Mouse (Mus musculus) cerebellum, adult 9-10 months (tissue): Measurements from ENCODE around the gene Gng2.
A peak's percentile ranks its signal among the peaks of the same experiment; 100 is the strongest.

Experiments used
- DNase-seq: peaks from one replicate; pipeline ENCODE4 v3.0.0; 2022

Gng2 gene

DNA sequence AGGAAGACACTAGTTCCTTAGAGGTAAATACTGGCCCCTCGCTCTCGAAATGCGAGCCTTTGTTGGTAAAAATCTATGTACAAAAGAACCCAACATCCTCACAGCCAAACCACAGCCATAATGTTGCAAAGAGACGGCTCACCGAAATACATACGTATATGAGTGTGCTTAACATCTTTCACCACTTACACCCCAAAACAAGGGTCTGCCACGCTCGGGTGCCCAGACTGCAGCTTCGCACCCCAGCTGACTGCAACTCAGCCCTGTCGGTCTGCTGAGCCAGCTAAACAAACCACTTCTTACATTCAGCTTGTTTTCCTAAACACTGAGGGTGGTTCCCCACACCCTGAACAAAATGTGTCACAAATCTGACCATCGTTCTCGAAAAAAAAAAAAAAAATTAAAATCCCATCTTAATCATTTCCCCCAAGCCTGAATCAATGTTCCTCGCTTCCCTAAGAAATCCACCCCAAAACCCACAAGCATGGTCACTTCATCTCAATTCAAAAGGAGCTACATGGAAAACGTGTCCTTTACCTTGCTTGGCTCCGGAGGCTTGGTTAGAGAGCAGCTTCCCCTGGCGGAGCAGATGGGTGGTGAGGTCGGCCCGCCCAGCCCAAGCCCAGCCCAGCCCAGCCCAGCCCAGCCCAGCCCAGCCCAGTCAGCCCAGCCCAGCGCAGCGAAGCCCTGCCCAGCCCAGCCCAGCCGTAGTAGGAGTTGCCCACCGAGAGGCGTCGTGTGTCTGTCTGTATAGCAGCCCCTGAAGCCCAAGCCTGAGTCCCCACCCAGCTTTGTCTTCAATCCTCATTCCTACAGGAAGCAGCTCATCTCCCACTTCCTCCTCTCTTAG is 781 bp downstream of the Gng2 start:
- DNase-seq, result no peak

DNA sequence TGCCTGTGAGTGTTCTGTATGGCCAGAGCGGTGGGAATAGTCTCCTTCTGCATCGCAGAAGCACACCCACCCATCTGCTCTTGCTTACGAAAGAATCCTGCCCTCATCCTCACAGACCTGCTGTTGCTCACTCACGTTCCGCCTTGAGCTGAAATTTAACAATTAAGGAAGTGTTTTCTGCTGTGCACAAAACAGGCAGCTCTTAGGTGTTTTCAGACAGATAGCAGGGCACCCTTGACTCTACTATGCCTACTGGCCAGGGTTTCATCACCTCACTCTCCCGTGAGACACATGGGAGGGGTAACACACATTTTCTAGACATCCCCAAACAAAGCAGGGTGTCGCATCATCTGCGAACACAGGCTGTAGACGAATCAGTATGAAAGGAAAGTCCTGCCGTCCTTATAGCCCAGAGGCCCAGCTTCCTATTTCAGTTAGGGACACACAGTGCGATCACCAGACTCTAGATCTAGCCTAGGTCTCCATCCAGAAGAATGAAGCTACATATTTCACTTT is 2.4 kb downstream of the Gng2 start:
- DNase-seq, result peak; percentile 49

DNA sequence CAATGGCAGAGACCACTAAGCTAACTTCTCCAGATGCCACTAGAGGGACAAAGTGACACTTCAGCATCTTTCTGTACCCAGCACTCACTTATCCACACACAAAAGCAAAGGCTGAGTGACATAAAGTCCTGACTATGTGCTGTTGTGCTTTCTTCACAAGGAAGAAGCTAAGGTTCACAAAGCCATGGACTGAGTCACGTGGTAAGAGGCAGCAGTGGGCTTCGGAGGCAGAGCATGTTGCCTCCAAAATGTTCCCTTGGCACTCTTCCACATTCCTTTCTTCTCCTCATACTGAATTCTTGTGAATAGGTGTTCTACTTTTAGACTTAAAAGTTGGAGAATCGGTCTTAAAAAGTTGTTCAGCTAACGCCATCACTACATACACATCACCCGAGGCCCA is 3.0 kb downstream of the Gng2 start:
- DNase-seq, result peak; percentile 54

DNA sequence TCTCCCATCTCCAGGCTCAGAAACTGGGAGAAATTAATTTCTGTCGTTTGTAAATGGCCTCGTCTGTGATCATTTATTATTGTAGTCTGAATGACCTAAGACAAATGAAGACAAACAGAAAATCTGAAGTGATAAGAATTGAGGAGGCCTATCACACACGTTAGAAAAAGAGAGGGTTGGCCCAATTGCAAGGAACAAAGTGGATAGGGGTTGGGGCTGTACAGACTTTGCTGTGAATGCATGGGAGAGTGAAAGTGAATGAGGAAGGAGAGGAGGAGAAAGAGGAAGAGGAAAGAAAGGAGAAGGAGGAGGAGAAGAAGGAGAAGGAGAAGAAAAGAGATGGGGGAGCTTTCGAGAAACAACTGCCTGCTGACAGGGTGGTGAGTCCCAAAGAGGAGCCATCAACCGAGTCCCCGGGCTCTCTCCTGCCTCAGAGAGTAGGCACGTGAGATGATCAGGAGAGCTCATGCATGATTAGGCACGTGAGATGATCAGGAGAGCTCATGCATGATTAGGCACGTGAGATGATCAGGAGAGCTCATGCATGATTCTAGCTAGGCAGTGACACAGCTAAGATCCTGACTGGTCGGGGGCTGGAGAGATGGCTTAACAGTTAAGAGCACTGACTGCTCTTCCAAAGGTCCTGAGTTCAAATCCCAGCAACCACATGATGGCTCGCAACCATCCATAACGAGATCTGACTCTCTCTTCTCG is 5.0 kb downstream of the Gng2 start:
- DNase-seq, result no peak

DNA sequence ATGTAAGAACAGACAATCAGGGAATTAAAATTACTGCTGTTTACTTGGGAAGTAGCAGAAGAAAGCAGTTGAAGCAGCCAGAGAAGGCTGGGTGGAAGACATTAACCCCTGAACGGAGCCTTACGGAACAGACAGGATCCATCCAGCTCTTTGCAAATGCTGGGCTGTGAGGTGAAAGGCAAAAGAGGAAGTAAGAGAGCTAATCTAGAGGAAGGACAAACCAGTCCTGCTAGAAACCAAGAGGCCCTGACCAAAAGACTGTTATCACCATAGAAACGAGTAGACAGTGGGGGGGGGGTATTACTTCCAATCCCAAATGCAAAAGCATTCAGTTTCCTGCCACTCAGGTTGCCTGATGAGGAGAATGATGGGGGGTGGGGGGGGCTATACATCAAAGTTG is 6.6 kb downstream of the Gng2 start:
- DNase-seq, result no peak

DNA sequence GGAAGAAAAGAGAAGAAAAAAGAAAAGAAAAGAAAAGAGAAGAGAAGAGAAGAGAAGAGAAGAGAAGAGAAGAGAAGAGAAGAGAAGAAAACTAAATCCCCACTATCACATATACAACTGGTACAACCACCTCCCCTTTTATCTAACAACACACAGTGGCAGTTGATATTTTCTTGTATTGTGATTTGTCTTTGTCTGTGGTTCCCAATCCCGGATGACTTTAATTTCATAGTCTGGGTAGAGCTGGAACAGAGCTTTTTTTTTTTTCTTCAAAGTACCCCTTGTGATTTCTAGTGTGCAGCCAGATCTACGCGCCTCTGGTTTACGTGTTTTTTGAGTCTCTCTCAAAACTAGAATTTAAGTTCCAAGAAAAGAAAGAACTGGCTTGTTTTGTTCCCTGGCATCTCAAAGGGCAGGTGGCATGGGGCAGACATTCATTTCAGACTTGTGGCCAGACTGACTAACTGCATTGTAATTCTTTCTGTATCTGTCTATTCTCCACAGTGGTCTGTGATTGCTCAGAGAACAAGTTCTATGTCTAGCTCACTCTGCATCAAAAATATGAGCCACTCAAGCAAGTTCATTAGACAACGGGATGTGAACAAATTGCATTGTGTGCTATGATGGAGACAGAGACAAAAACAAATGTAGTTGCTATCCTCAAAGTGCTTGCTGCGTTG is 7.2 kb downstream of the Gng2 start:
- DNase-seq, result no peak

DNA sequence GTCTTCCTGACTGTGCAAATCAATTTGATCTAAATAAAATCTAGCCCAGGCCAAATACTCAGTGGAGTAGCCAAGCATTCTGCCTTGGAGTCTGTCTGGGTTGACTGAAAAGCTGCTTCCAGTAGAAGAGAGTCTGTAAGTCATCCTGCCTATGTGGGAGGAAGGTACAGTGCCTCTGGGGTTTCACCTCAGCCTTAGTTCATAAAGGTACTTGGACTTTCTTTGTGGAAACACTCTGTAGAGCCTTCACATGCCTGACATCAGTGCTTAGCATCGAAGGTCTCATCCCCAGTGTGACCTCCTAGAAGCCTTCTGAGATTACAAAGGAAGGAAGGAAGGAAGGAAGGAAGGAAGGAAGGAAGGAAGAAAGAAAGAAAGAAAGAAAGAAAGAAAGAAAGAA is 7.9 kb downstream of the Gng2 start:
- DNase-seq, result no peak

DNA sequence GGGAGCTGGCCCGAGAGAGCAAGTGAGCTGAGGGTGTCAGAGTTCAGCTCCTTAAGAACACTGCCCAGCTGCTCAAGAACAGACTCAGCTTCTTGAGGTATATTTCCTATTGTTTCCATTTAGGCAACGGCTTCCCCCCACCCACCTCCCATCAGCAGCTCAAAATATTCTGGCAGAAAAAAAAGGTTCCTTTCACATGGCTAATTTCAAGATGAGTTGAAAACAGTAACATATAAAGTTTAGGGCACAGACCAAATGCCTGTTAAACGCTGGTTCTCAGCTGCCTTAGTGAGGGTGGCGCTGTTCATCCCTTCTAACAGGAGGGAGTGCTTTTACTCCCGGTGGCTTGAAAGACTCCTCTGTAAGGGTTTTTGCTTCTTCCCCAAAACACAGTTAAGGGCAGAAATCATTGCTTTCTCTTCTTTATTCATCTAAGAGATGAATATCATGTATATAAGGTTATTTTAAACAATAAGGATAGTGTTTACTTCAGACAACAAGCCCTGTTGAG is 8.4 kb downstream of the Gng2 start:
- no peak for DNase-seq

DNA sequence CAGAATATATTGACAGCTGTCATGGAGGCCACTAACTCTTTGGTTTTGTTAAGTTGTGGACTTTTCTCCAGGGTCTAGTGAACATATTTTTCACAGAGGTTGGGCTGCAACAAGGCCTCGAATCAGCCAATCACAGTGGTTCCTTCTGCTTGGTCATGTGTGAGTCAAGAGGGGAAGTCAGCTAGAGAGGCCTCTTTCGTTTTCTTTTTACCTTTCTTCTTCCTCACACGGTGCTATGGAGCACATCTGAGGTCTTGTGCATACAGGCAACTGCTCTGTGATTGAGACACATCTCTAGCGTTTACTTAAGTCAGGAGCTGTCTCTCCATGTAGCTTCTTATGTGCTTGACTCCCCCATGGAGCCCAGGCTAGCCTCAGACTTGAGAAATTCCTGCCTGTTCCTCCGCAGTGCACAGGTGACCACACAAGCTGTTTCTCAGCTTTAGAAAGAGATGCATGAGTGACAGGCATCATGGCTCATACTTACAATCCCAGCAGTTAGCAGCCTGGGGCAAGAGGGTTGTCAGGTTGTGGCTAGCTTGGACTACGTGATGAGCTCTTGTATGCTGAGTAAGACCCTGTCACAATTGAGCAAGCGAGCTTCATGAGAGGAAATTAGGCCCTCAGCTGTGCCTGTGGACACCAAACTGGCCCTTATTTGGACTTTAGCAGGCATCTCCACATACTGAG is 9.0 kb downstream of the Gng2 start:
- DNase-seq, result no peak

DNA sequence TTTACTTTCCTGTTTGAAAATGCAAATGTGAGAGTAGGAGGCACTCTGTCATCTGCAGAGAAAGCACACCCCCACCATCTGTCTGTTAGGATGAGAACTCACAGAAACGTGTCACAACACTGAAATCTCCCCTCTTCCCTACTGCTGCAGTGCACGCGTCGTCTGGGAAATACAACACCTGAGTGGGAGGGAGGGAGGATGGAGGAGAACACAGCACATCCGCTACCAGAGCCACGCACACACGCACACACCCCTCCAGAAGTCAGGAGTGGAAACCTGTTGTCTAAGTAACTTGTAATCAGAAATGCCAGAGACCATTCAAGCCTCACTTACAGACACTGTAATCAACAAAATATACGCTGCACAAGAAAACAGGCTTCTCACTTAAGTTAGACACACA is 9.9 kb downstream of the Gng2 start:
- no peak for DNase-seq

DNA sequence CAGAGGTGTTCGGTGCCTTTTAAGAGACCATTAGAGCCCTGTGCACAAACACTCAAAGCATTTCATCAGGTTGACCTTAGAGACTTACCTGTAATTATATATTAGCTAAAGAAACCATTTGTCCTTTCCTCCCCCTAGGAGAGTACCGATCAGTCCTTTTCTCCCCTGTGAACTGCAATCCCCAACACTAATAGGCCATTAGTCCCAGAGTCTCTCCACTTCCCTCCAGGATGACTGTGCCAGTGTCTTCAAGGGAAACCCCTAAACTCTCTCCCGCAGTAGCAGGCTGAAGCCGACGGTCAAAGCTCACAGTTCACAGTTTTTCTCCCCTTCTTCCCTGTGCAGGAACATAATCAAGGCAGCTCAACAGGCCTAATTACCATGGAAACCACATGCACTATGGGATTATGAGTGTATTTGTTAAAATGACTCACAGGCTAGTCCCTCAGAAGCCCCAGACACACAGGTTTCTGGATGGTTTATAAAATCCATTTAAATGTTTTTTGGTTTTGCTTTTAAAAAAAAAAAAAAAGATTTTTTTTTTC is 13.4 kb downstream of the Gng2 start:
- DNase-seq, result no peak

DNA sequence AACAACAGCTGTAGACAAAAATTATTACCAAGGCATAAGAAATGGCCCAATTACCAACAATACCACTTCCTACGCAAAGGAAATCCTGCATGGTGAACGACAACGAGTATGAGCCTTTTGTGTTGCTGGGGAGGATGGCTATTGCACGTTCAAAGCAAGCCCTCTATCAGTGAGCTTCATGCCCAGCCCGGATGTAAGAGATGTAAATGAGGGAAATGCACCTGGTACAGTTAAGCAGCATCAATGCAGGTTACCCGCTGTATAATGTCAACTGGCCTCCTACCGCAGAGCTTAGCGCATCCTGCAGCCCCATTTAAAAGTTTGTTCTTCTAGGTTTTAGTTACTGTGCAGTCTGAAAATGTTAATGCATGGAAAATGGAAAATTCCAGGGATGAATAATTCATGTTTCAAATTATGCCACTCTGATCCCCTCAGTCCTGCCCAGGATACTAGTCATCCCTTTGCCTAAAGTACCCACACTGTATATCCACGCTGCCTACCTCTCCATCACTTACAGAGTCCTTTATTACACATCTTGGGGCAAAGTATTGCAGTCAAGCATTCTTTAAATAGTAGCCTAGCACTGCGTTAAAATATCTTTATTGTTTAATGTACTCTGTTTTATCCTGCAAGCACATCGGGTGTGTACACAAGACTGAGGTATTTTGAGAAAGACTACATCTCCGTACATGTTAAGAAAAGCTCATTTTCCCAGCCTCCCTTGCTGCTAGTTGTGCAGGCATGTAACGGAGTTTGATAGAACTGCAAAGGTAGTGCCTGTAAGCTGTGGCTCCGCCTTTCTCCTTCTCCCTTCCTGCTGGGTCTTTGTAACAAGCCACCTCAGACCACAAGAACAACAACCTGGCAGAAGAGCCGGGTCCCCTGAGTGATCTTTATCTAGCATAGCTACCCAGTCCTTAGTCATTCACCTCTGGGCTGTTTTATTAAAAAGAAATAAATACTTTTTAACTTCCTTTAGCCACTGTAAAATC is 15.2 kb downstream of the Gng2 start:
- DNase-seq, result no peak

DNA sequence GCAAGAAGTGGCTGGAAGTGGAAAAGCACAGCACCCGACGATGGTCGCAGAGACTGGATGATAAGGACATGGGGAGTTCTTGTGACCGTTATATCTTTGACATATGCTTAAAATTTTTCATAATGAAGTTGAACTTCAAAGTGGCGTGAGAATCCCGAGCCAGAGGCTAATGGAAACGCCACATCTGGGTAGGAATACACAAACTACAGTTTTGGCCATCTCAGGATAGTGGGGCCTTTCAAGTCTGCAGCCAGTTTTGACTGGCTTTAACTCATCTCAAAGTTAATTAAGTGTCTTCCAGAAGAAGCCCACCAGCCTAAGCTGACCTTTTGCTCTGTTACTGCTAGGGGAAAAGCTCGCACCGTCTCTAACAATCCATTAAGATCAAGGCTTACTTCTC is 17.6 kb downstream of the Gng2 start:
- no peak for DNase-seq

DNA sequence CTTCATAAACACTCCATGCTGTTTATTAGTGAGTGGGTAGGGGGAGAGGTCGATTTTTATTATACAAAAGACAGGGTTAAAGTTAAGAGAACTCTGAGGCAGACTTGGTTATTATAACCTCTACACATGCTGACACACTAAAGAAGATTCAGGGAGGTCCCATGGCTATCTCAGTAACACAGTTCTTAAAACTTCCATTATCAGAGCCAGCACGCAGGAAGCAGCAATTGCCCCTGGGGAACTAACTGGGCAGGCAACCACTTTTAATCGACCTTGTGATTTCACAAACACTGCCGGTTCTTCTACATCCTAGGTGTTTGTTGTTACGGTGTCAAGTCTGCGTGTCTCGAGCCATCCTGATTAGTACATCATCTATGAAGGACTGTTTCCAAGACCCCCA is 22.4 kb downstream of the Gng2 start:
- DNase-seq, result no peak

DNA sequence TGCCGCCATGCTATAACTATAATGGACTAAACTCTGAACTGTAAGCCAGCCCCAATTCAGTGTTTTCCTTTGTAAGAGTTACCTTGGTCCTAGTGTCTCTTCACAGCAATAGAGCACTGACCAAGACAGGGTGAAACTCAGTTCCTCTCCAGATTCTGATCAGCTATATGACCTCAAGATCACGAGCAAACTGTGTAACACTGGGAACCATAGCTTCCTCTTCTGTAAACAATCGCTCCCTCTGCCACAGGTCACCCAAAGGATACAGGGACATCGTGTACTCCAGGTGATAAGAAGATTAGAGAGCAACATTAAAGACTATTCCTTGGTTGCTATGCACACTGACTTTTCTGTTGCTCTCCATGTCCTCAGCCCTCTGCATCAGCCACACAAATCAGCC is 26.6 kb downstream of the Gng2 start:
- DNase-seq, result no peak

DNA sequence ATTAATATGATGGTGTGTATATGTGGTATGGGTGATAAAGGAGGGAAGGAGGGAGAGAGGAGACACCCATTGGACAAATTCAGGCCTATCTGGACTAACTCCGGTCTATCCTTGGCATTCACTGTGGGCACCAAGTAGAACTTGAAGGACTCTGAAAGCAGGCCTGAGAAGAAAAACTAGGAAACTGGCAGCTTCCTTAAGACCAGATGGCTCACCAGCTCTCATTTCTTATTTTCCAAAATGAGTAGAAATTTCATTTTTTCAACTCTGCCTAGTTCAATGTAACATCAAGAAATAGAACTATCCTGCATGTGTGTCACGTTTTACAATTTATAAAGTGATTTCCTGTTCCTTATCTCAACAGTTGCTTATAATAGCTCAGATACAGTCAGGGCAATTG is 28.0 kb downstream of the Gng2 start:
- no peak for DNase-seq

DNA sequence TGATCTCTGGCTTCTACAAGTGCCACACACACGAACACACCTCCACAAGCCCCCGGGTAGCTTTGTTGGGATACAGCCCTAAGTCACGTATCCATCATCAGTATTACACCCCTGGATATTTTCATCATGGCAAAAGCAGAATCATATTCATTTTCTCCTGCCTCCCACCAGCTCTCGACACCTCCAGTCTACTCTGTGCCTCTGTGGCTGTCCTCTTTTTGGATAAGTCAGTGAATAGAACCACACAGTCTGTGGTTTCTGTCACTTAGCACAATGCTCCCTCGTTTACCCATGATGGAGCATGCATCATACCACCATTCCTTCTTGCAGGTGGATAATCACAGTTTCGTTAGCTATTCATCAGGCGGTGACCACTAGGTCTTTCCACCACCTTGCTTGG is 31.2 kb downstream of the Gng2 start:
- DNase-seq, result no peak

DNA sequence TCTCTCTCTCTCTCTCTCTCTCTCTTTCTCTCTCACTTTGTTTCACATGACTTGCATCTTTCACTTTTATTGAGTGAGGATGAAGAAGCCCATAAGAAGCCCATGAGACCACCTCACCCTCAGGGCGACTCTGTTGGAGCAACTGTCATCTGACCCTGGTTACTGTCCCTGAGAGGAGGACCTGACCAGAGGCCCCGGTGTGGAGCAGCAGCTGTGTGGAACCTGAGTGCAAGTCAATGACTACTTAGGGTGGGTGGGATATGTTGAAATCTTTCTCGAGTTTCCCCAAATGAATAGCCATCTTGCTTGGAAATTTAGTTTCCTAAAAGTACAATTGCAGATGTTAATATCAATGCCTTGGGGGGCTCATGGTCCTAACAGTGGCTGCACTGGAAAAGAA is 34.7 kb downstream of the Gng2 start:
- no peak for DNase-seq

DNA sequence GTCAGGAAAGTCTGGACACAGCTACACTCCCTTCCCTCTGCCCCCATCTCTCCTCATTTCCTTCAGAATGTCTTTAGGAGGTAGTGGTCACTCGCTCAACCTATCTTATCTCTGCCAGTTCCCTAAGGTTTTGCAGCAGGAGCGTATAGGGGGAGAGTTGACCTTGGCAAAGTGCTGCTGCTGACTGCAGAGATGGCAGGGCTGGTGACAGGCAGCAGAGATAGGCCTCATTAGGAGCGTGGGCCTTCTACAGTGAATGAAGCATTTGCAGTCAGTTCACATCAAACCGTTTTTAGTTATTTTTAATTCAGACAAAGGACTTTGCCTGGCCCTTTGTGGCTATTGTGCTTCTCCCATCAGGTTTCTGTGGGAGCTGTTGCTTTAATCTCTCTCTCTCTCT is 35.1 kb downstream of the Gng2 start:
- no peak for DNase-seq

DNA sequence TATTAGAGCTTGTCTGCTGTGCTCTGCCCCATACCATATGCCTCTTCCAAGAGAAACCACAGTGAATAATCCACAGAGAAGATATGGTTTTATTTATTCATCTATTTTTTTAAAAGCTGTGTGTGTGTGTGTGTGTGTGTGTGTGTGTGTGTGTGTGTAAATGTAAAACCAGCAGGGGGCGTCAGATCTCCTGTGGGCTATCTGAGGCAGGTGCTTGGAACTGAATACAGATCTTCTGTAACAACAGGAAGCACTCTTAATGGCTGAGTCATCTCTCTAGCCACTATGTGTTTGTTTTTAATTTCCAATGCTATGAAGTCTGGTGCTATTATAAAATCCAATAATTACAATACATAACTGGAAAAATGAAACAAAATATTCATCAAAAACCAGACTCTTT is 37.4 kb downstream of the Gng2 start:
- no peak for DNase-seq

DNA sequence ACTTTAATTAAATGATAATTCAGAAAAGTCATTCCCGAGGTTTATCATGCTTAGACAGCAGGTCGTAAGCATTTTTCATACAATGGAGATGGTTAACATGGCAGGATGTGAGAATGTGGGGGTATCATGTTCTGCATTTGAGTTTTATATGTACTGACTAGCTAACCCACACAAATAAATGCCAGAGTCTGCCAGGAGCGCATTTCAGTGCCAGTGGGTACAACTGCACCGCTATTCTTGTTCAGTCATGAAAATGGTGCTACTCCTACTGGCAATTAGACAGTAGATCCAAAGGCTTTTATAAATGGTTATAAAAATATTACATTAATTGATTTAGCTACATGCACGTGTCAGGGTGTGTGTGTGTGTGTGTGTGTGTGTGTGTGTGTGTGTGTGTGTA is 38.9 kb downstream of the Gng2 start:
- no peak for DNase-seq
